Mouse (Mus musculus) ES-Bruce4 (cell line): ENCODE measurements around the gene Mmp2.
A peak's percentile ranks its signal among the peaks of the same experiment; 100 is the strongest.
"Not testable (repeated sequence)": the region's sequence is repeated elsewhere in the genome, so short reads cannot be mapped to it uniquely, and the experiment has no call there.

Experiments used
- CTCF ChIP-seq: IDR thresholded peaks from one replicate; pipeline ENCODE4 v1.8.1; 2011; ENCODE audit warnings: low read depth, low read length
- POLR2A ChIP-seq: IDR thresholded peaks from one replicate; pipeline ENCODE4 v1.8.1; 2011; ENCODE audit warnings: low read length; ENCODE audit not compliant: insufficient read depth

- not testable (repeated sequence) for TF ChIP-seq POLR2A
- TF ChIP-seq CTCF, result peak; percentile 87
Observed at GRCm38 (mm10) chr8:92791999-92792398, 35.1 kb upstream of the Mmp2 start.
